Mouse (Mus musculus): ENCODE measurements around the gene Wdr41. TPM values are rescaled to one million over a fixed set of nuclear protein-coding genes. Genes with fewer than 3 reads are reported as not detected.

Wdr41 gene
- polyA plus RNA-seq, 1 experiment from 2014 or later = 20.3 TPM

DNA sequence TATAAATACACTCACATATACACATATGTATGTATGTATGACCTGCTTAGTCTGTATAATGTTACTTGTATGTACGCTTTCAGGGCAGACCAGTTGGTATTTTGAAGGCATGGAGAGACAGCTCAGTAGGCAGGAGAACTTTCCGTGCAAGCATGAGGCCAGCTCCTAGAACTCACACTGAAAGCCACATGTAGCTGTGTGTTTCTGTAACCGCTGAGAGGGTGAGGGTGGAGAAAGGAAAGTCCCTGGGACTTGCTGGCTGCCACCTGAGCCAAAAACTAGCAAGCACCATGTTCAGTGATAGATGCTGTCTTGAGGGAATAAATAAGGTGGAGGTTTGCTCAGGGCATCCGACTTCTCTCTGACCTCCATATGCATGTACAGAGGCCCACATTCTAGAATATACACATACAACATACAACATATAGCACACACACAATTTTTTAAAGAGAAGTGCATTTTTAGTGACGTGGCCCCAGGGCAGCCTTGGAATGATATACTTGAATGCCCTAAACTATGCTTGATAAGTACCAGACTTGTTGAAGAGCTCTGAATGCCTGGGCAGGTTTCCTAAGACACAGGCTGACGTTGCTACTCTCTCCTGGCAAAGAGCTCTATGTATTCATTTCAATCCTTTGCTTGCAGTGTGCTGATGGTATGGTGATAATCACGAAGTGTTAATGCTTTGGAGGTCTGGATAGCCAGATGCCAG is 35.6 kb downstream of the Wdr41 start:
- ATAC-seq (replicated peaks; ENCODE audit: low FRiP score, low read depth) = no peak
- 88% methylated on average over 7 of the region's 7 CpGs for WGBS

DNA sequence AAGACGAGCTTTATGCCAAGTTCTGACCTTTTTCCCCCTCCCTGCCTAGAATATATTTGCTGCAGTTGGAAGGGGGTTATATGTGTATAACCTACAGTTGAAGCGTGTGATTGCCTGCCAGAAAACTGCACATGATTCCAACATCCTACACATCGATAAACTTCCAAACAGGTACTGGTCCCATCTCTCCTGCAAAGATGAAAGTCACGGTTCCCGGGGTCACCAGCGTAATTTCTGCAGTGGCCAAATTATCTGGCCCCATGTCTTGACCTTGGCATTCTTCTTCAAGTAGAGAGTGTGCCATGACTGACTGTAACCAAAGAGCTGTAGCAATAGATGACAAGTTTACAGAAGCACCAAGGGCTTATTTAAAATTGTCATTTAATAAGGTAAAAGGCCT is 41.1 kb downstream of the Wdr41 start:
- Histone ChIP-seq H3K4me3 (replicated peaks; ENCODE audit: low read depth, low read length) (no peak overlapping the region), H3K9me3 (replicated peaks; ENCODE audit: low read length) (no peaks in the 10 kb centered on the region), H3K27me3 (ENCODE audit: insufficient read depth, low read length) (no peaks in the 10 kb centered on the region), H3K9ac (ENCODE audit: low read depth, low read length) (no peak overlapping the region), H3K27ac (no peak overlapping the region), H3K4me2 (ENCODE audit: low read length) (no peak overlapping the region), H3K36me3 (ENCODE audit: insufficient read depth, low read length) (no peaks in the 10 kb centered on the region), H3K4me1 (replicated peaks; ENCODE audit: insufficient read depth, low read length) (0 out of 2 replicates have a peak, but pooled peaks cover 3% of the 10 kb centered on the region)
- 86% methylated on average over 6 of the region's 6 CpGs for WGBS
- TF ChIP-seq CTCF (IDR thresholded peaks at IDR 0.05; ENCODE audit: low read depth) = no peak
- DNase-seq (ENCODE audit: low spot score) (no peak), ATAC-seq (replicated peaks; ENCODE audit: low FRiP score, low read depth) (no peak)

More for the DNA sequence above, 35.6 kb downstream of the Wdr41 start:
- no peak for TF ChIP-seq CTCF (IDR thresholded peaks at IDR 0.05; ENCODE audit: low read depth)
- Histone ChIP-seq H3K4me3 (replicated peaks; ENCODE audit: low read depth, low read length) (no peak overlapping the region), H3K36me3 (ENCODE audit: insufficient read depth, low read length) (no peaks in the 10 kb centered on the region), H3K9me3 (replicated peaks; ENCODE audit: low read length) (no peaks in the 10 kb centered on the region), H3K27me3 (ENCODE audit: insufficient read depth, low read length) (no peaks in the 10 kb centered on the region), H3K4me1 (replicated peaks; ENCODE audit: insufficient read depth, low read length) (no peaks in the 10 kb centered on the region), H3K9ac (ENCODE audit: low read depth, low read length) (no peak overlapping the region), H3K27ac (no peak overlapping the region), H3K4me2 (ENCODE audit: low read length) (no peak overlapping the region)
- DNase-seq (ENCODE audit: low spot score) = no peak

DNA sequence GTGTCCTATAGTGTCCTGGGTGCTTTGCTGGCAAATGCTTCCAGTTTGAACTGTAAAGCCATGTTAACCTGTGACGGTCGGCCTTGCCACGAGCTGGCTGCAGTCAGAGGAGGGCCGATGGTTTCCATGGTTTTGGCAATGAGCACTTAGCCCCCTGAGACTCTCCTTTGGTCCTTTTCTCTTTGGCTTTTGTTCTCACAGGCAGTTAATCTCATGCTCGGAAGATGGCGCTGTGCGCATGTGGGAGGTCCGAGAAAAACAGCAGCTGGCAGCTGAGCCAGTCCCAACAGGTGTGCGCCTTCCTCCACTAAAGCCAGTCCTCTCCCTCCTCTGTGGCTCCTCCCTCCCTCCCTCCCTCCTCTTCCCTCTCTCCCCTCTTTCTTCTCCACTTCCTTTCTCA is 41.8 kb downstream of the Wdr41 start:
- Histone ChIP-seq H3K27ac (0 out of 2 replicates have a peak overlapping the region, but pooled peaks have one; percentile 13), H3K4me3 (replicated peaks; ENCODE audit: low read depth, low read length) (no peak overlapping the region), H3K9ac (ENCODE audit: low read depth, low read length) (no peak overlapping the region), H3K9me3 (replicated peaks; ENCODE audit: low read length) (no peaks in the 10 kb centered on the region), H3K4me1 (replicated peaks; ENCODE audit: insufficient read depth, low read length) (0 out of 2 replicates have a peak, but pooled peaks cover 3% of the 10 kb centered on the region), H3K27me3 (ENCODE audit: insufficient read depth, low read length) (no peaks in the 10 kb centered on the region), H3K36me3 (ENCODE audit: insufficient read depth, low read length) (no peaks in the 10 kb centered on the region), H3K4me2 (ENCODE audit: low read length) (no peak overlapping the region)
- peak; percentile 56; the same call in 1 of the 2 replicates for ATAC-seq (replicated peaks; ENCODE audit: low FRiP score, low read depth)
- peak; percentile 88 for DNase-seq (ENCODE audit: low spot score)
- WGBS = 7% methylated on average over 9 of the region's 9 CpGs
- peak; percentile 90 for TF ChIP-seq CTCF (IDR thresholded peaks at IDR 0.05; ENCODE audit: low read depth)

DNA sequence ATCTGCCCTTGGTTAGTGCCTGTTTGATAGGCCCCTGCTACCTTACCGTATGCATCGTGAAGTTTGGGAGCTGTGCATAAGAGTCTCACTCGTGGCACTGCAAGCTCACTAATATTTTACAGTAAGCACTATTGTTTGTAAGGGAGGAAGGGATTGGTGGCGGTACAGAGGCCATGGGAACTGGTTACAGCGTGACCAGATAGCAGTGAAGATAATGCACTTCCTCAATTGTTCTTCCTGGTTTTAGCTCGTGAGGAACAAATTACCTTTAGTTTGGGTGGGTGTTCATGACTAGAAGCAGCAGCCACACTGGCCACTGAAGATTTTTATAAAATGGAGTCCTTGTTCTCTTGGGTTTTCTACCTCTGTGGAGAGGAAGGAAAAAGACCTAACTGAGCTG is 43.2 kb downstream of the Wdr41 start:
- Histone ChIP-seq H3K4me3 (replicated peaks; ENCODE audit: low read depth, low read length) (no peak overlapping the region), H3K9me3 (replicated peaks; ENCODE audit: low read length) (no peaks in the 10 kb centered on the region), H3K4me2 (ENCODE audit: low read length) (no peak overlapping the region), H3K9ac (ENCODE audit: low read depth, low read length) (no peak overlapping the region), H3K4me1 (replicated peaks; ENCODE audit: insufficient read depth, low read length) (0 out of 2 replicates have a peak, but pooled peaks cover 3% of the 10 kb centered on the region), H3K27ac (peak overlapping the region; percentile 27; the same call in 1 of the 2 replicates), H3K36me3 (ENCODE audit: insufficient read depth, low read length) (0 out of 2 replicates have a peak, but pooled peaks cover 8% of the 10 kb centered on the region), H3K27me3 (ENCODE audit: insufficient read depth, low read length) (no peaks in the 10 kb centered on the region)
- no peak for TF ChIP-seq CTCF (IDR thresholded peaks at IDR 0.05; ENCODE audit: low read depth)
- no peak for DNase-seq (ENCODE audit: low spot score)
- ATAC-seq (replicated peaks; ENCODE audit: low FRiP score, low read depth) = no peak
- 74% methylated on average over 6 of the region's 6 CpGs for WGBS

DNA sequence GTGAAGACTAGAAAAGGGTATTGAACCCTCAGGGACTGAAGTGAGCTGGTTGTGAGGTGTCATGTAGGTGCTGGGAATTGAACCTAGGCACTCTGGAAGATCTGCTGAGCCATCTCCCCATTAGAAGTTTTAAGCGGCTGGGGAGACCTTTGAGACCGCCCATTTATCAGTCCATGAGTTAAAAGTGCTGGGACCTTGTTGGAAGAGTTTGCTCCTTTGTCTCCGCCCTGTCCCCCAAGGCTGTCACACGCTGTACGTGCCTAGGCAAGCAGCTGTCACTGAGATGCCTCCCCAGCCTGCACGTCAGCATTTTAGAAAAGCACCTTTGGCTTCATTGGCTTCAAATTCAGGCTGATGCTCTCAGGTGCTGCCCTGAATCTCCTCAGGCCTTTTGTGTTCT is 44.1 kb downstream of the Wdr41 start:
- Histone ChIP-seq H3K9me3 (replicated peaks; ENCODE audit: low read length) (no peaks in the 10 kb centered on the region), H3K27me3 (ENCODE audit: insufficient read depth, low read length) (no peaks in the 10 kb centered on the region), H3K9ac (ENCODE audit: low read depth, low read length) (no peak overlapping the region), H3K4me3 (replicated peaks; ENCODE audit: low read depth, low read length) (no peak overlapping the region), H3K36me3 (ENCODE audit: insufficient read depth, low read length) (0 out of 2 replicates have a peak, but pooled peaks cover 8% of the 10 kb centered on the region), H3K4me2 (ENCODE audit: low read length) (no peak overlapping the region), H3K4me1 (replicated peaks; ENCODE audit: insufficient read depth, low read length) (0 out of 2 replicates have a peak, but pooled peaks cover 3% of the 10 kb centered on the region), H3K27ac (no peak overlapping the region)
- 90% methylated on average over 6 of the region's 6 CpGs for WGBS
- ATAC-seq (replicated peaks; ENCODE audit: low FRiP score, low read depth) (no peak), DNase-seq (ENCODE audit: low spot score) (no peak)
- TF ChIP-seq CTCF (IDR thresholded peaks at IDR 0.05; ENCODE audit: low read depth) = no peak

DNA sequence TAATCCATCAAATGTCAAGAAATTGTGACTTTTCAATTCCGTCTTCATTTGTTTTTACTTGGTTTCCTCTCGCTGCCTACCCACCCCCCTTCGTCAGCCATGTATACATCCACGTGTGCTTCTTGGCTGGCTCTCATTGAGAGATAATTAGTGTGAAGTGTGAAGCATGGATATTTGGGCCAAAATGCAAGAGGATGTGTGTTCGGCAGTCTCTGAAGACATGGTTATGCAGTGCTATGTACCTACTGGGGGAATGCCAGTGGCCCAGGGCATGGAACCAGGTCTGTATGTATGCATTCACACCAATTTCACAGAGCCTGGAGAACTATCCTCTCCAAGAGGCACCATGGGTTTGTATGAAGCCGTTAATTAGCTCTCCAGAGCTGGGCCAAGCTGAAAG is 54.7 kb downstream of the Wdr41 start:
- Histone ChIP-seq H3K4me3 (replicated peaks; ENCODE audit: low read depth, low read length) (no peak overlapping the region), H3K36me3 (ENCODE audit: insufficient read depth, low read length) (no peaks in the 10 kb centered on the region), H3K4me2 (ENCODE audit: low read length) (no peak overlapping the region), H3K27me3 (ENCODE audit: insufficient read depth, low read length) (no peaks in the 10 kb centered on the region), H3K4me1 (replicated peaks; ENCODE audit: insufficient read depth, low read length) (no peaks in the 10 kb centered on the region), H3K9me3 (replicated peaks; ENCODE audit: low read length) (no peaks in the 10 kb centered on the region), H3K9ac (ENCODE audit: low read depth, low read length) (no peak overlapping the region), H3K27ac (no peak overlapping the region)
- WGBS = 91% methylated on average over 6 of the region's 6 CpGs
- TF ChIP-seq CTCF (IDR thresholded peaks at IDR 0.05; ENCODE audit: low read depth) = no peak
- ATAC-seq (replicated peaks; ENCODE audit: low FRiP score, low read depth) (no peak), DNase-seq (ENCODE audit: low spot score) (no peak)
